Mouse (Mus musculus) bone marrow, adult 2 months (tissue): ENCODE results near the gene 4930535I16Rik. TPM values are rescaled to one million over a fixed set of nuclear protein-coding genes. Genes with fewer than 3 reads are reported as not detected.
A peak's percentile ranks its signal among the peaks of the same experiment; 100 is the strongest.

ENCODE experiments used
- H3K27ac ChIP-seq: fragments of 200-500 bp; 2 replicates; pipeline ENCODE4 v1.5.1; 2012; ENCODE audit warnings: low read depth, mild to moderate bottlenecking, control low read depth, inconsistent platforms, low read length; ENCODE audit not compliant: control insufficient read depth, poor library complexity, insufficient read depth
- H3K4me1 ChIP-seq: fragments of 200-500 bp; 2 replicates; pipeline ENCODE4 v1.6.1; 2011; ENCODE audit warnings: low read length; ENCODE audit not compliant: control insufficient read depth, insufficient read depth
- H3K4me3 ChIP-seq: fragments of 200-500 bp; replicated peaks from 2 replicates; pipeline ENCODE3; 2011; ENCODE audit warnings: mild to moderate bottlenecking, low read depth, low read length, control low read depth; ENCODE audit not compliant: control insufficient read depth
- CTCF ChIP-seq: fragments of 200-500 bp; IDR thresholded peaks from 2 replicates; pipeline ENCODE4 v1.5.1; 2011; ENCODE audit warnings: low read length, control low read depth; ENCODE audit not compliant: control insufficient read depth, insufficient read depth
- POLR2A ChIP-seq: fragments of 200-500 bp; IDR thresholded peaks from 2 replicates; pipeline ENCODE4 v1.6.1; 2011; ENCODE audit warnings: low read depth, mild to moderate bottlenecking, control low read depth, low read length, borderline replicate concordance; ENCODE audit not compliant: control insufficient read depth
- WGBS: fragments of 180-500 bp; shearing (Covaris S2); methylation state at CpG from one replicate; pipeline ENCODE4 v1.1.7; 2018; 5-methylcytosine and 5-hydroxymethylcytosine counted together
- polyA plus RNA-seq: library from polyadenylated mRNA; stranded (reverse); fragments of >200 nt; gene quantifications from 2 replicates; pipeline ENCODE4 v1.2.4, GENCODE M21; 2011; ENCODE audit warnings: low replicate concordance; ENCODE audit not compliant: missing spikeins, insufficient read depth, insufficient read length

The 4930535I16Rik gene
- polyA plus RNA-seq, 1 experiment: not detected

- Histone ChIP-seq H3K4me3 (no peak overlapping the region), H3K27ac (no peak overlapping the region), H3K4me1 (peaks cover 1% of the 10 kb centered on the region)
- TF ChIP-seq CTCF (no peak), POLR2A (no peak)
- 75% methylated on average over 2 of the region's 2 CpGs for WGBS
These were observed 1.0 kb upstream of the 4930535I16Rik start for GRCm38 (mm10) chr4:123918851-123919250.

GRCm38 (mm10) chr4:123916748-123917547, 874 bp downstream of the 4930535I16Rik start, which contains the start of gene Rragc:
TSS of gene Rragc (plus strand) at chr4:123917446.
- peak; percentile 64; the same call in 1 of the 2 replicates for TF ChIP-seq POLR2A
- TF ChIP-seq CTCF: no peak
- Histone ChIP-seq H3K4me3 (peak within 1 kb of the TSS; percentile 97), H3K27ac (peak within 1 kb of the TSS; percentile 88), H3K4me1 (peaks cover 1% of the 10 kb centered on the region)
- under 1% methylated on average over 49 of the region's 49 CpGs for WGBS

GRCm38 (mm10) chr4:123912431-123912830, 5.4 kb downstream of the 4930535I16Rik start:
- Histone ChIP-seq H3K27ac (no peak overlapping the region), H3K4me1 (peaks cover 1% of the 10 kb centered on the region), H3K4me3 (no peak overlapping the region)
- WGBS: 73% methylated on average over 2 of the region's 2 CpGs
- TF ChIP-seq CTCF (no peak), POLR2A (no peak)

- WGBS: 78% methylated on average over 4 of the region's 4 CpGs
- TF ChIP-seq POLR2A: no peak
- TF ChIP-seq CTCF: no peak
- Histone ChIP-seq H3K4me1 (peaks cover 1% of the 10 kb centered on the region), H3K27ac (no peak overlapping the region), H3K4me3 (no peak overlapping the region)
These were observed 6.3 kb downstream of the 4930535I16Rik start for GRCm38 (mm10) chr4:123911503-123911902.

GRCm38 (mm10) chr4:123905126-123905668, 12.6 kb downstream of the 4930535I16Rik start:
- TF ChIP-seq POLR2A (no peak; the same call in 1 of the 2 replicates), CTCF (no peak)
- Histone ChIP-seq H3K27ac (peak overlapping the region; percentile 75), H3K4me1 (no peaks in the 10 kb centered on the region), H3K4me3 (peak overlapping the region; percentile 72)
- under 1% methylated on average over 53 of the region's 53 CpGs for WGBS

GRCm38 (mm10) chr4:123904333-123905125, 13.3 kb downstream of the 4930535I16Rik start, which contains the start of gene Mycbp:
TSS of gene Mycbp (plus strand) at chr4:123904832.
- TF ChIP-seq CTCF (no peak), POLR2A (no peak; the same call in 1 of the 2 replicates)
- WGBS: under 1% methylated on average over 49 of the region's 49 CpGs
- Histone ChIP-seq H3K4me1 (no peaks in the 10 kb centered on the region), H3K27ac (peak within 1 kb of the TSS; percentile 75), H3K4me3 (peak within 1 kb of the TSS; percentile 72)

- Histone ChIP-seq H3K4me1 (no peaks in the 10 kb centered on the region), H3K27ac (no peak overlapping the region), H3K4me3 (no peak overlapping the region)
- WGBS: 56% methylated on average over 3 of the region's 3 CpGs
- TF ChIP-seq CTCF: no peak
- no peak for TF ChIP-seq POLR2A
These were observed 14.4 kb downstream of the 4930535I16Rik start for GRCm38 (mm10) chr4:123903432-123903831.

- 11% methylated on average over 5 of the region's 5 CpGs for WGBS
- no peak for TF ChIP-seq POLR2A
- TF ChIP-seq CTCF: peak; percentile 56
- H3K4me3 ChIP-seq: no peak overlapping the region
- H3K4me1 ChIP-seq: no peaks in the 10 kb centered on the region
- H3K27ac ChIP-seq: no peak overlapping the region
These were observed 19.1 kb downstream of the 4930535I16Rik start for GRCm38 (mm10) chr4:123898696-123899095.
